Mouse (Mus musculus) forebrain, embryonic 13.5 days (tissue): ENCODE data around the gene Esrp2. TPM values are rescaled to one million over a fixed set of nuclear protein-coding genes. Genes with fewer than 3 reads are reported as not detected.

Source experiments
- ATAC-seq: fragments of 200-750 bp; cut with Nextera tagmentation; 2 replicates; pipeline ENCODE4 v1.8.0; 2017
- H3K27ac ChIP-seq: fragments of 300-500 bp; sonication (generic); 2 replicates; pipeline ENCODE4 v1.5.1; 2015; ENCODE audit warnings: inconsistent platforms, mild to moderate bottlenecking, moderate library complexity
- H3K27me3 ChIP-seq: fragments of 300-500 bp; sonication (generic); 2 replicates; pipeline ENCODE4 v1.6.1; 2015; ENCODE audit warnings: mild to moderate bottlenecking, inconsistent platforms
- H3K36me3 ChIP-seq: fragments of 300-500 bp; sonication (generic); 2 replicates; pipeline ENCODE4 v1.6.1; 2015; ENCODE audit warnings: mild to moderate bottlenecking, inconsistent platforms; ENCODE audit not compliant: poor library complexity, severe bottlenecking
- H3K4me1 ChIP-seq: fragments of 300-500 bp; sonication (generic); 2 replicates; pipeline ENCODE4 v1.6.1; 2015; ENCODE audit warnings: inconsistent platforms
- H3K4me2 ChIP-seq: fragments of 300-500 bp; sonication (generic); 2 replicates; pipeline ENCODE4 v1.6.1; 2015; ENCODE audit warnings: inconsistent platforms, mild to moderate bottlenecking, moderate library complexity
- H3K4me3 ChIP-seq: fragments of 300-500 bp; sonication (generic); 2 replicates; pipeline ENCODE4 v1.5.1; 2015; ENCODE audit warnings: mild to moderate bottlenecking, inconsistent platforms
- H3K9ac ChIP-seq: fragments of 300-500 bp; sonication (generic); 2 replicates; pipeline ENCODE4 v1.6.1; 2015; ENCODE audit warnings: mild to moderate bottlenecking, inconsistent platforms
- H3K9me3 ChIP-seq: fragments of 300-500 bp; sonication (generic); replicated peaks from 2 replicates; pipeline ENCODE4 v1.6.1; 2016; ENCODE audit warnings: inconsistent platforms
- whole genome bisulfite sequencing: fragments of 180-500 bp; shearing (Covaris S2); methylation state at CpG from one replicate; pipeline ENCODE4 v1.1.7; 2015; 5-methylcytosine and 5-hydroxymethylcytosine counted together
- polyA plus RNA-seq: library from polyadenylated mRNA; unstranded; fragments of >200 nt; fragmentation: Nextera tagmentation; extraction: Ambion mirVana; gene quantifications from 2 replicates; pipeline ENCODE4 v1.2.1, GENCODE M21; 2015

The Esrp2 gene
- 0.16 and 0.23 TPM in 2 replicates for polyA plus RNA-seq

DNA sequence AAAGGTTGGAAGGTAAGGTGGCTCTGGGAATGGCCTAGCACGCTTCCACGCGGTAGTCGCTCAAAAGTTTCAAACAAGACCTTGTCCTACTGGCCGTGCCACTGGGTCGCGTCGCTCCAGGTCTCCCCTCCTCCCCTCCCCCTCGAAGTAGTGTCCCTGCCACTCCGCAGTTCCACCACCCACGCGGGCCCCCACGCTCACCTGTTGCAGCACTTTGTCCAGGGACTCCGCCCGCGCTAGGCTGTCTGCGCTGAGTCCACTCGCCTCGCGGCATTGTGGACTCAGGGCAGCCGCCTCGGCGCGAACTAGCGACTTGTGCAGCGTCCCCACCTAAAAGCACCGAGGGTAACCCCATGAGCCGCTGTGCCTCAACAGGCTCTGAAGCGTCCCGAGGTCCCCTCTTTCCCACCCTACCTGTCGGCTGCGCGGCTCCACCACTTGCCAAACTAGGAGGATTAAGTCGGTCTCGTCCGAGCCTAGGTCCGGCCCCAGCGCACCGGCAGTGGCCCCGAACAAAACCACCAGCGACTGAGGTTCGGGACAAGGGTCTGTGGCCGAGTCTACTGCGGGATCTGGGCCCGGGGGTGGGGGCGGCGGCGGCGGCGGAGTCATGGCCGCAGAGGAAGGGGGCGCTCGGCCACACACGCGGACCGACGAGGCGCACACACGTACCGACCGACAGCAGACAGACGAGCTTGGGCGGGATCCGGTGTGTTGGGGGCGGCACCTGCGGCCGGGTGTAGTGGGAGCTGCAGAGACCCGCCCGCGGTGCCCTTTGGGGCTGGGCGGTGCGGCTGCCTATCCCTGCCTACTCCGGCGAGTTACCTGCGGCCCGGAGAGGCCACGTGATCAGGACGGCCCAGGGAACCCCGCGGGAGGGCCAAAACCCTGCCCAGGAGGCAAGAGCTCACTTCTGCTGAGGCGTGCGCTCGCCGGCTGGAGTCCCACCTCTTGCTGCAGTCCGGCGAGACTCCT, at the start of gene Esrp2:
Gene Esrp2, minus strand, starts transcription at position 819 of the 975 bp plus-strand sequence.
- peaks cover 78% of the 10 kb centered on the region for H3K27me3 ChIP-seq
- peak; percentile 36; the same call in 1 of the 2 replicates for ATAC-seq

GRCm38 (mm10) chr8:106186394-106186793, 49.6 kb upstream of the Esrp2 start:
- H3K4me1 ChIP-seq: no peaks in the 10 kb centered on the region
- WGBS: 94% methylated on average over 3 of the region's 3 CpGs

More for the DNA sequence above, at the start of gene Esrp2:
- Histone ChIP-seq H3K4me2 (peak within 1 kb of the TSS; percentile 76), H3K4me3 (peak within 1 kb of the TSS; percentile 47), H3K9ac (peak within 1 kb of the TSS; percentile 60), H3K9me3 (no peaks in the 10 kb centered on the region), H3K4me1 (peaks cover 31% of the 10 kb centered on the region), H3K36me3 (peaks cover 16% of the 10 kb centered on the region), H3K27ac (no peak within 1 kb of the TSS)
- 1% methylated on average over 74 of the region's 86 CpGs for WGBS

GRCm38 (mm10) chr8:106185628-106186270, 49.0 kb upstream of the Esrp2 start:
- Histone ChIP-seq H3K4me2 (no peak overlapping the region), H3K4me3 (no peak overlapping the region), H3K9ac (no peak overlapping the region), H3K36me3 (peaks cover 63% of the 10 kb centered on the region), H3K27ac (no peak overlapping the region), H3K27me3 (no peaks in the 10 kb centered on the region), H3K9me3 (no peaks in the 10 kb centered on the region), H3K4me1 (no peaks in the 10 kb centered on the region)
- ATAC-seq: no peak
- WGBS: 88% methylated on average over 8 of the region's 8 CpGs

More at GRCm38 (mm10) chr8:106186394-106186793, 49.6 kb upstream of the Esrp2 start:
- H3K4me2 ChIP-seq: no peak overlapping the region
- peaks cover 69% of the 10 kb centered on the region for H3K36me3 ChIP-seq
- no peak overlapping the region for H3K27ac ChIP-seq
- ATAC-seq: no peak
- H3K9ac ChIP-seq: no peak overlapping the region
- no peaks in the 10 kb centered on the region for H3K9me3 ChIP-seq
- H3K27me3 ChIP-seq: no peaks in the 10 kb centered on the region
- H3K4me3 ChIP-seq: no peak overlapping the region

- no peak for ATAC-seq
- H3K4me2 ChIP-seq: no peak overlapping the region
- peaks cover 21% of the 10 kb centered on the region for H3K36me3 ChIP-seq
- WGBS: 76% methylated on average over 2 of the region's 2 CpGs
- no peak overlapping the region for H3K9ac ChIP-seq
- no peaks in the 10 kb centered on the region for H3K27me3 ChIP-seq
- no peak overlapping the region for H3K27ac ChIP-seq
- no peaks in the 10 kb centered on the region for H3K9me3 ChIP-seq
- peaks cover 13% of the 10 kb centered on the region for H3K4me1 ChIP-seq
- H3K4me3 ChIP-seq: no peak overlapping the region
Observed at GRCm38 (mm10) chr8:106178428-106178827, 41.7 kb upstream of the Esrp2 start.

GRCm38 (mm10) chr8:106177594-106177993, 40.8 kb upstream of the Esrp2 start:
- 85% methylated on average over 1 of the region's 1 CpGs for WGBS
- no peak for ATAC-seq
- H3K4me3 ChIP-seq: no peak overlapping the region
- H3K4me2 ChIP-seq: no peak overlapping the region
- peaks cover 13% of the 10 kb centered on the region for H3K4me1 ChIP-seq
- no peaks in the 10 kb centered on the region for H3K27me3 ChIP-seq
- peak overlapping the region; percentile 7; the same call in 1 of the 2 replicates for H3K27ac ChIP-seq
- H3K36me3 ChIP-seq: peaks cover 19% of the 10 kb centered on the region
- no peak overlapping the region for H3K9ac ChIP-seq
- no peaks in the 10 kb centered on the region for H3K9me3 ChIP-seq

GRCm38 (mm10) chr8:106176891-106177290, 40.1 kb upstream of the Esrp2 start:
- 0 out of 2 replicates have a peak overlapping the region, but pooled peaks have one; percentile 7 for H3K27ac ChIP-seq
- H3K27me3 ChIP-seq: no peaks in the 10 kb centered on the region
- no peak overlapping the region for H3K9ac ChIP-seq
- peaks cover 12% of the 10 kb centered on the region for H3K36me3 ChIP-seq
- 8% methylated on average over 1 of the region's 1 CpGs for WGBS
- peaks cover 13% of the 10 kb centered on the region for H3K4me1 ChIP-seq
- no peak overlapping the region for H3K4me3 ChIP-seq
- H3K4me2 ChIP-seq: no peak overlapping the region
- no peak for ATAC-seq
- H3K9me3 ChIP-seq: no peaks in the 10 kb centered on the region

GRCm38 (mm10) chr8:106173566-106173965, 36.8 kb upstream of the Esrp2 start:
- Histone ChIP-seq H3K4me1 (peaks cover 21% of the 10 kb centered on the region), H3K27ac (no peak overlapping the region), H3K27me3 (no peaks in the 10 kb centered on the region), H3K9ac (no peak overlapping the region), H3K4me2 (no peak overlapping the region), H3K36me3 (no peaks in the 10 kb centered on the region), H3K4me3 (no peak overlapping the region), H3K9me3 (no peaks in the 10 kb centered on the region)
- ATAC-seq: no peak
- WGBS: 93% methylated on average over 3 of the region's 3 CpGs

GRCm38 (mm10) chr8:106169934-106170480, 33.2 kb upstream of the Esrp2 start:
- peak overlapping the region; percentile 78 for H3K4me2 ChIP-seq
- no peak for ATAC-seq
- no peak overlapping the region for H3K27ac ChIP-seq
- H3K4me1 ChIP-seq: peaks cover 17% of the 10 kb centered on the region
- H3K27me3 ChIP-seq: no peaks in the 10 kb centered on the region
- H3K4me3 ChIP-seq: peak overlapping the region; percentile 81
- 38% methylated on average over 6 of the region's 6 CpGs for WGBS
- no peaks in the 10 kb centered on the region for H3K9me3 ChIP-seq
- peak overlapping the region; percentile 92 for H3K9ac ChIP-seq
- H3K36me3 ChIP-seq: no peaks in the 10 kb centered on the region

- WGBS: 1% methylated on average over 54 of the region's 54 CpGs
- peak; percentile 80 for ATAC-seq
- peak overlapping the region; percentile 92 for H3K9ac ChIP-seq
- no peaks in the 10 kb centered on the region for H3K27me3 ChIP-seq
- peak overlapping the region; percentile 78 for H3K4me2 ChIP-seq
- H3K36me3 ChIP-seq: peaks cover 4% of the 10 kb centered on the region; the same call in 1 of the 2 replicates
- H3K4me1 ChIP-seq: peaks cover 17% of the 10 kb centered on the region
- H3K27ac ChIP-seq: peak overlapping the region; percentile 91
- H3K4me3 ChIP-seq: peak overlapping the region; percentile 81
- H3K9me3 ChIP-seq: no peaks in the 10 kb centered on the region
Observed at GRCm38 (mm10) chr8:106169017-106169933, 32.5 kb upstream of the Esrp2 start.

GRCm38 (mm10) chr8:106168356-106169016, 31.7 kb upstream of the Esrp2 start, which contains the start of gene Slc7a6:
TSS of gene Slc7a6 (plus strand) at chr8:106168857.
- Histone ChIP-seq H3K27ac (peak within 1 kb of the TSS; percentile 91), H3K4me3 (peak within 1 kb of the TSS; percentile 81), H3K4me2 (peak within 1 kb of the TSS; percentile 78), H3K9ac (peak within 1 kb of the TSS; percentile 92), H3K9me3 (no peaks in the 10 kb centered on the region), H3K36me3 (peaks cover 12% of the 10 kb centered on the region), H3K4me1 (peaks cover 17% of the 10 kb centered on the region), H3K27me3 (no peaks in the 10 kb centered on the region)
- peak; percentile 93 for ATAC-seq
- WGBS: under 1% methylated on average over 59 of the region's 59 CpGs
